Mouse (Mus musculus) limb, embryonic 10.5 days (tissue): ENCODE measurements around the gene Tmem63c. TPM values are rescaled to one million over a fixed set of nuclear protein-coding genes. Genes with fewer than 3 reads are reported as not detected.

ENCODE experiments used
- DNase-seq: peaks from one replicate; pipeline ENCODE4 v3.0.0-alpha.2; 2017; ENCODE audit warnings: low spot score
- H3K27ac ChIP-seq: fragments of 300-500 bp; sonication (generic); 2 replicates; pipeline ENCODE4 v1.5.1; 2016; ENCODE audit warnings: mild to moderate bottlenecking
- H3K27me3 ChIP-seq: fragments of 300-500 bp; sonication (generic); 2 replicates; pipeline ENCODE4 v1.6.1; 2016; ENCODE audit warnings: low read depth, mild to moderate bottlenecking; ENCODE audit not compliant: poor library complexity, severe bottlenecking
- H3K36me3 ChIP-seq: fragments of 300-500 bp; sonication (generic); 2 replicates; pipeline ENCODE4 v1.6.1; 2016; ENCODE audit warnings: mild to moderate bottlenecking, moderate library complexity
- H3K4me1 ChIP-seq: fragments of 300-500 bp; sonication (generic); 2 replicates; pipeline ENCODE4 v1.6.1; 2016
- H3K4me3 ChIP-seq: fragments of 300-500 bp; sonication (generic); 2 replicates; pipeline ENCODE4 v1.5.1; 2016; ENCODE audit warnings: mild to moderate bottlenecking, moderate library complexity
- H3K9me3 ChIP-seq: fragments of 300-500 bp; sonication (generic); replicated peaks from 2 replicates; pipeline ENCODE4 v1.6.1; 2016; ENCODE audit warnings: mild to moderate bottlenecking
- WGBS: fragments of 180-500 bp; shearing (Covaris S2); methylation state at CpG from one replicate; pipeline ENCODE4 v1.1.7; 2016; 5-methylcytosine and 5-hydroxymethylcytosine counted together
- polyA plus RNA-seq: library from polyadenylated mRNA; unstranded; fragments of >200 nt; fragmentation: Nextera tagmentation; extraction: Ambion mirVana; gene quantifications from 2 replicates; pipeline ENCODE4 v1.2.1, GENCODE M21; 2016

Tmem63c gene
- polyA plus RNA-seq, 1 experiment from 2014 or later = not detected

GRCm38 (mm10) chr12:86989378-86989777 lies 31.8 kb upstream of the Tmem63c start:
- Histone ChIP-seq H3K4me3 (no peak overlapping the region; the same call in 1 of the 2 replicates), H3K9me3 (no peaks in the 10 kb centered on the region), H3K27ac (no peak overlapping the region), H3K27me3 (peaks cover 83% of the 10 kb centered on the region), H3K36me3 (no peaks in the 10 kb centered on the region; the same call in 1 of the 2 replicates), H3K4me1 (peaks cover 14% of the 10 kb centered on the region)
- 10% methylated on average over 15 of the region's 15 CpGs for WGBS
- DNase-seq = no peak

GRCm38 (mm10) chr12:86989890-86990754 lies 31.0 kb upstream of the Tmem63c start, which contains the start of gene Zdhhc22:
Gene Zdhhc22, minus strand, starts transcription at chr12:86990430.
- Histone ChIP-seq H3K9me3 (no peaks in the 10 kb centered on the region), H3K4me1 (peaks cover 14% of the 10 kb centered on the region), H3K4me3 (peak within 1 kb of the TSS; percentile 35), H3K27ac (no peak within 1 kb of the TSS), H3K36me3 (no peaks in the 10 kb centered on the region; the same call in 1 of the 2 replicates), H3K27me3 (peaks cover 76% of the 10 kb centered on the region)
- peak; percentile 75 for DNase-seq
- WGBS = 1% methylated on average over 62 of the region's 68 CpGs

GRCm38 (mm10) chr12:86990755-86991110 lies 30.4 kb upstream of the Tmem63c start:
- no peaks in the 10 kb centered on the region for H3K9me3 ChIP-seq
- peaks cover 14% of the 10 kb centered on the region for H3K4me1 ChIP-seq
- WGBS = 50% methylated on average over 2 of the region's 2 CpGs
- H3K27ac ChIP-seq = no peak overlapping the region
- peaks cover 70% of the 10 kb centered on the region for H3K27me3 ChIP-seq
- H3K36me3 ChIP-seq = no peaks in the 10 kb centered on the region; the same call in 1 of the 2 replicates
- DNase-seq = no peak
- H3K4me3 ChIP-seq = no peak overlapping the region

GRCm38 (mm10) chr12:86994166-86994565 lies 27.0 kb upstream of the Tmem63c start:
- WGBS = 37% methylated on average over 4 of the region's 4 CpGs

GRCm38 (mm10) chr12:86994776-86995175 lies 26.4 kb upstream of the Tmem63c start:
- 67% methylated on average over 3 of the region's 3 CpGs for WGBS

More at GRCm38 (mm10) chr12:86994166-86994565, 27.0 kb upstream of the Tmem63c start:
- DNase-seq = no peak
- Histone ChIP-seq H3K27ac (no peak overlapping the region), H3K4me1 (peaks cover 14% of the 10 kb centered on the region), H3K36me3 (no peaks in the 10 kb centered on the region; the same call in 1 of the 2 replicates), H3K9me3 (no peaks in the 10 kb centered on the region), H3K4me3 (no peak overlapping the region), H3K27me3 (peaks cover 36% of the 10 kb centered on the region)

GRCm38 (mm10) chr12:86995931-86996330 lies 25.2 kb upstream of the Tmem63c start:
- H3K36me3 ChIP-seq = no peaks in the 10 kb centered on the region
- no peak overlapping the region for H3K4me3 ChIP-seq
- no peak overlapping the region for H3K27ac ChIP-seq
- H3K27me3 ChIP-seq = peaks cover 18% of the 10 kb centered on the region
- WGBS = 78% methylated on average over 6 of the region's 6 CpGs
- no peaks in the 10 kb centered on the region for H3K9me3 ChIP-seq
- no peak for DNase-seq
- no peaks in the 10 kb centered on the region for H3K4me1 ChIP-seq

More at GRCm38 (mm10) chr12:86994776-86995175, 26.4 kb upstream of the Tmem63c start:
- Histone ChIP-seq H3K4me3 (no peak overlapping the region), H3K27me3 (peaks cover 29% of the 10 kb centered on the region), H3K27ac (no peak overlapping the region), H3K4me1 (peaks cover 10% of the 10 kb centered on the region), H3K9me3 (no peaks in the 10 kb centered on the region), H3K36me3 (no peaks in the 10 kb centered on the region; the same call in 1 of the 2 replicates)
- DNase-seq = no peak

GRCm38 (mm10) chr12:86998699-86999098 lies 22.4 kb upstream of the Tmem63c start:
- H3K4me3 ChIP-seq = no peak overlapping the region
- no peaks in the 10 kb centered on the region for H3K9me3 ChIP-seq
- 79% methylated on average over 4 of the region's 4 CpGs for WGBS
- H3K27me3 ChIP-seq = no peaks in the 10 kb centered on the region
- H3K27ac ChIP-seq = no peak overlapping the region
- DNase-seq = no peak
- H3K4me1 ChIP-seq = no peaks in the 10 kb centered on the region
- H3K36me3 ChIP-seq = no peaks in the 10 kb centered on the region

GRCm38 (mm10) chr12:86999283-86999820 lies 21.8 kb upstream of the Tmem63c start:
- 77% methylated on average over 10 of the region's 10 CpGs for WGBS
- no peak overlapping the region for H3K27ac ChIP-seq

GRCm38 (mm10) chr12:87000151-87000839 lies 20.8 kb upstream of the Tmem63c start:
- H3K9me3 ChIP-seq = no peaks in the 10 kb centered on the region
- H3K36me3 ChIP-seq = no peaks in the 10 kb centered on the region
- H3K4me3 ChIP-seq = no peak overlapping the region
- H3K27me3 ChIP-seq = no peaks in the 10 kb centered on the region
- no peaks in the 10 kb centered on the region for H3K4me1 ChIP-seq
- DNase-seq = no peak
- WGBS = 67% methylated on average over 5 of the region's 5 CpGs
- H3K27ac ChIP-seq = no peak overlapping the region

More at GRCm38 (mm10) chr12:86999283-86999820, 21.8 kb upstream of the Tmem63c start:
- Histone ChIP-seq H3K4me3 (no peak overlapping the region), H3K36me3 (no peaks in the 10 kb centered on the region), H3K9me3 (no peaks in the 10 kb centered on the region), H3K4me1 (no peaks in the 10 kb centered on the region), H3K27me3 (no peaks in the 10 kb centered on the region)
- DNase-seq = no peak

GRCm38 (mm10) chr12:87000840-87001176 lies 20.3 kb upstream of the Tmem63c start:
- WGBS = 59% methylated on average over 6 of the region's 6 CpGs

GRCm38 (mm10) chr12:87002209-87002608 lies 18.9 kb upstream of the Tmem63c start:
- Histone ChIP-seq H3K36me3 (no peaks in the 10 kb centered on the region), H3K4me3 (no peak overlapping the region), H3K9me3 (no peaks in the 10 kb centered on the region), H3K27me3 (no peaks in the 10 kb centered on the region), H3K27ac (no peak overlapping the region), H3K4me1 (no peaks in the 10 kb centered on the region)
- no peak for DNase-seq
- 60% methylated on average over 7 of the region's 7 CpGs for WGBS

More at GRCm38 (mm10) chr12:87000840-87001176, 20.3 kb upstream of the Tmem63c start:
- no peak overlapping the region for H3K27ac ChIP-seq
- H3K36me3 ChIP-seq = no peaks in the 10 kb centered on the region
- no peaks in the 10 kb centered on the region for H3K9me3 ChIP-seq
- H3K4me1 ChIP-seq = no peaks in the 10 kb centered on the region
- no peak overlapping the region for H3K4me3 ChIP-seq
- no peak for DNase-seq
- no peaks in the 10 kb centered on the region for H3K27me3 ChIP-seq

- Histone ChIP-seq H3K27ac (no peak overlapping the region), H3K36me3 (no peaks in the 10 kb centered on the region), H3K4me1 (no peaks in the 10 kb centered on the region), H3K4me3 (no peak overlapping the region), H3K27me3 (no peaks in the 10 kb centered on the region), H3K9me3 (no peaks in the 10 kb centered on the region)
- 75% methylated on average over 7 of the region's 7 CpGs for WGBS
- DNase-seq = no peak
Measured at GRCm38 (mm10) chr12:87002815-87003214, 18.3 kb upstream of the Tmem63c start.

GRCm38 (mm10) chr12:87003606-87004005 lies 17.5 kb upstream of the Tmem63c start:
- 62% methylated on average over 3 of the region's 3 CpGs for WGBS
- no peaks in the 10 kb centered on the region for H3K9me3 ChIP-seq
- H3K4me3 ChIP-seq = no peak overlapping the region
- H3K27ac ChIP-seq = no peak overlapping the region
- no peaks in the 10 kb centered on the region for H3K4me1 ChIP-seq
- no peak for DNase-seq
- no peaks in the 10 kb centered on the region for H3K36me3 ChIP-seq
- H3K27me3 ChIP-seq = no peaks in the 10 kb centered on the region
